8 mouse cellular contexts compared by ENCODE assay signal in genomic region chr15:88861772-88862622, GRCm38 (mm10). TPM values are rescaled to one million over a fixed set of nuclear protein-coding genes. Genes with fewer than 3 reads are reported as not detected.
DNase-seq lines count a peak whose midpoint lies in the region; ATAC-seq and TF ChIP-seq lines count a peak whose summit lies in the region.

Gene Pim3 (plus strand): TSS chr15:88862186.

- no peak for TF ChIP-seq CTCF in MEL (IDR thresholded peaks at IDR 0.05 in 2 of 3, conservative IDR thresholded peaks at IDR 0.05 in 1 of 3; ENCODE audit: control insufficient read depth in 1 of 3, insufficient read depth in 1 of 3, low read depth in 2 of 3, low read length in 3 of 3, poor library complexity in 1 of 3, severe bottlenecking in 1 of 3)
- no peak for TF ChIP-seq CTCF in cerebellum, adult 2 months (IDR thresholded peaks at IDR 0.05; ENCODE audit: borderline replicate concordance, insufficient read depth, low read depth, low read length)

- no peaks in the 10 kb centered on the region for H3K27me3 ChIP-seq in MEL (ENCODE audit: control insufficient read depth in 1 of 2, insufficient read depth in 2 of 2, low read length in 2 of 2)
- no peaks in the 10 kb centered on the region for H3K27me3 ChIP-seq in cerebellum, adult 2 months (ENCODE audit: control insufficient read depth, insufficient read depth, low read length)
- H3K27me3 ChIP-seq in lung, embryonic 16.5 days (ENCODE audit: control insufficient read depth, insufficient read depth, low read depth, low read length): no peaks in the 10 kb centered on the region

- H3K4me2 ChIP-seq in lung, embryonic 16.5 days (ENCODE audit: low read depth, low read length): peak within 1 kb of the TSS; percentile 84

- TF ChIP-seq EP300 in MEL (IDR thresholded peaks at IDR 0.05; ENCODE audit: low read depth in 1 of 2, low read length in 2 of 2): no peak

- WGBS in cerebellum, adult 2 months: under 1% methylated on average over 107 of the region's 107 CpGs
- WGBS in lung, embryonic 16.5 days: 0% methylated on average over 83 of the region's 107 CpGs

- peak; percentile 77 to 82 for TF ChIP-seq POLR2A in MEL (IDR thresholded peaks at IDR 0.05; ENCODE audit: control insufficient read depth in 1 of 2, insufficient read depth in 1 of 2, low read depth in 1 of 2, low read length in 2 of 2, poor library complexity in 1 of 2)
- peak; percentile 90 for TF ChIP-seq POLR2A in cerebellum, adult 2 months (IDR thresholded peaks at IDR 0.05; ENCODE audit: borderline replicate concordance, insufficient read depth, low read length)

- ATAC-seq in hematopoietic stem cell, adult 5-6 weeks (replicated peaks in 1 of 2; ENCODE audit: insufficient read depth in 1 of 2, low FRiP score in 2 of 2, low TSS enrichment in 1 of 2, low read depth in 1 of 2, poor library complexity in 2 of 2, severe bottlenecking in 2 of 2): peak; percentile 76 to 84
- ATAC-seq in lung, embryonic 16.5 days (ENCODE audit: low read depth): peak; percentile 85

- H3K27ac ChIP-seq in MEL (ENCODE audit: control insufficient read depth, low read depth, low read length): peak within 1 kb of the TSS; percentile 81
- peak within 1 kb of the TSS; percentile 99 for H3K27ac ChIP-seq in cerebellum, adult 2 months (ENCODE audit: insufficient read depth, low read length)
- H3K27ac ChIP-seq in lung, embryonic 16.5 days (ENCODE audit: low read length): peak within 1 kb of the TSS; percentile 98

- H3K9ac ChIP-seq in MEL (ENCODE audit: control insufficient read depth, low read depth, low read length, poor library complexity, severe bottlenecking): peak within 1 kb of the TSS; percentile 88
- H3K9ac ChIP-seq in lung, embryonic 16.5 days (ENCODE audit: low read length): peak within 1 kb of the TSS; percentile 89

- DNase-seq in MEL (ENCODE audit: low read depth, low spot score): peak; percentile 99
- peak; percentile 98 for DNase-seq in cerebellum, adult 2 months
- DNase-seq in forelimb bud, embryonic 11.5 days (ENCODE audit: low read depth, low spot score): peak; percentile 96
- DNase-seq in layer of hippocampus, adult 9-10 months (ENCODE audit: low spot score): peak; percentile 96
- peak; percentile 96 for DNase-seq in ovary, postnatal 10 days (ENCODE audit: low spot score)
- peak; percentile 91 to 95 for DNase-seq in thymus, postnatal 10 days (ENCODE audit: low spot score in 2 of 2)

- peaks cover 23% of the 10 kb centered on the region for H3K79me2 ChIP-seq in MEL (ENCODE audit: control insufficient read depth, insufficient read depth, low read length, poor library complexity)

- peaks cover 2 to 8% of the 10 kb centered on the region in 2 experiments; a peak in 2 of 4 replicates for H3K36me3 ChIP-seq in MEL (ENCODE audit: control insufficient read depth in 1 of 2, insufficient read depth in 2 of 2, low read length in 2 of 2)
- peaks cover 10% of the 10 kb centered on the region for H3K36me3 ChIP-seq in lung, embryonic 16.5 days (ENCODE audit: control insufficient read depth, insufficient read depth, low read length)

- peaks cover 0 to 11% of the 10 kb centered on the region in 2 experiments; a peak in 2 of 4 replicates for H3K4me1 ChIP-seq in MEL (ENCODE audit: control insufficient read depth in 1 of 2, insufficient read depth in 2 of 2, low read length in 2 of 2)
- H3K4me1 ChIP-seq in cerebellum, adult 2 months (ENCODE audit: control insufficient read depth, insufficient read depth, low read length): peaks cover 40% of the 10 kb centered on the region
- peaks cover 37% of the 10 kb centered on the region for H3K4me1 ChIP-seq in lung, embryonic 16.5 days (replicated peaks; ENCODE audit: control insufficient read depth, insufficient read depth, low read length)

- TF ChIP-seq RAD21 in MEL (IDR thresholded peaks at IDR 0.05; ENCODE audit: low read depth, low read length): no peak

- no peaks in the 10 kb centered on the region for H3K9me3 ChIP-seq in MEL (replicated peaks; ENCODE audit: insufficient read depth, low read length)
- H3K9me3 ChIP-seq in lung, embryonic 16.5 days (ENCODE audit: control insufficient read depth, low read length): no peaks in the 10 kb centered on the region

- peak within 1 kb of the TSS; percentile 65 to 78 for H3K4me3 ChIP-seq in MEL (ENCODE audit: control insufficient read depth in 1 of 2, insufficient read depth in 1 of 2, low read depth in 2 of 2, low read length in 2 of 2)
- peak within 1 kb of the TSS; percentile 78 for H3K4me3 ChIP-seq in cerebellum, adult 2 months (replicated peaks; ENCODE audit: insufficient read depth, low read depth, low read length)
- H3K4me3 ChIP-seq in lung, embryonic 16.5 days (ENCODE audit: low read length): peak within 1 kb of the TSS; percentile 89

TF ChIP-seq in MEL, 35 proteins besides CTCF, POLR2A, EP300 and RAD21:
- TF ChIP-seq JUND (IDR thresholded peaks at IDR 0.05; ENCODE audit: low read depth, low read length) (no peak), RCOR1 (IDR thresholded peaks at IDR 0.05; ENCODE audit: low read depth, low read length) (0 out of 2 replicates have a peak, but pooled peaks have one; percentile 12), TCF12 (IDR thresholded peaks at IDR 0.05; ENCODE audit: low read depth, low read length) (peak; percentile 66), ZC3H11A (IDR thresholded peaks at IDR 0.05; ENCODE audit: low read depth, low read length) (no peak), POLR2AphosphoS5 (IDR thresholded peaks at IDR 0.05; ENCODE audit: borderline replicate concordance, low read depth, low read length) (no peak), SMC3 (IDR thresholded peaks at IDR 0.05; ENCODE audit: low read depth, low read length) (no peak), MEF2A (IDR thresholded peaks at IDR 0.05; ENCODE audit: extremely low read depth, insufficient replicate concordance, low read depth, low read length, poor library complexity, severe bottlenecking) (no peak), ZNF384 (IDR thresholded peaks at IDR 0.05; ENCODE audit: low read depth, low read length) (no peak), UBTF (IDR thresholded peaks at IDR 0.05; ENCODE audit: borderline replicate concordance, insufficient read depth, low read depth, low read length) (no peak), MAFK (IDR thresholded peaks at IDR 0.05; ENCODE audit: borderline replicate concordance, low read depth, low read length) (no peak), MAZ (IDR thresholded peaks at IDR 0.05; ENCODE audit: low read depth, low read length) (peak; percentile 92), ZMIZ1 (IDR thresholded peaks at IDR 0.05; ENCODE audit: low read depth, low read length) (peak; percentile 93), E2F4 (IDR thresholded peaks at IDR 0.05; ENCODE audit: borderline replicate concordance, low read depth, low read length) (peak; percentile 69; the same call in 1 of the 2 replicates), NELFE (IDR thresholded peaks at IDR 0.05; ENCODE audit: low read depth, low read length) (peak; percentile 73), CHD1 (IDR thresholded peaks at IDR 0.05; ENCODE audit: low read depth, low read length) (no peak), HCFC1 (IDR thresholded peaks at IDR 0.05; ENCODE audit: low read depth, low read length) (peak; percentile 61), KAT2A (conservative IDR thresholded peaks at IDR 0.05; ENCODE audit: low read depth, low read length) (peak; percentile 75), ZKSCAN1 (IDR thresholded peaks at IDR 0.05; ENCODE audit: low read depth, low read length) (peak; percentile 41; the same call in 1 of the 2 replicates), TBP (IDR thresholded peaks at IDR 0.05; ENCODE audit: low read depth, low read length) (peak; percentile 79), USF1 (IDR thresholded peaks at IDR 0.05; ENCODE audit: low read depth, low read length) (peak; percentile 62), MYC (IDR thresholded peaks at IDR 0.05; ENCODE audit: low read depth, low read length) (peak; percentile 97), BHLHE40 (IDR thresholded peaks at IDR 0.05; ENCODE audit: borderline replicate concordance, low read depth, low read length) (peak; percentile 54; the same call in 1 of the 2 replicates), CHD2 (IDR thresholded peaks at IDR 0.05; ENCODE audit: low read length) (no peak), GABPA (IDR thresholded peaks at IDR 0.05; ENCODE audit: low read depth, low read length) (no peak), ELF1 (IDR thresholded peaks at IDR 0.05; ENCODE audit: low read depth, low read length) (peak; percentile 63), ETS1 (IDR thresholded peaks at IDR 0.05; ENCODE audit: low read depth, low read length) (peak; percentile 54), SIN3A (IDR thresholded peaks at IDR 0.05; ENCODE audit: low read length) (peak; percentile 84), GATA1 (IDR thresholded peaks at IDR 0.05; ENCODE audit: low read depth, low read length) (no peak), NRF1 (IDR thresholded peaks at IDR 0.05; ENCODE audit: insufficient read depth, low read depth, low read length, poor library complexity, severe bottlenecking) (peak; percentile 93), POLR2AphosphoS2 (IDR thresholded peaks at IDR 0.05; ENCODE audit: low read length) (peak; percentile 66; the same call in 1 of the 2 replicates), MXI1 (IDR thresholded peaks at IDR 0.05; ENCODE audit: low read depth, low read length) (peak; percentile 96), MYB (IDR thresholded peaks at IDR 0.05; ENCODE audit: low read depth, low read length) (no peak), TAL1 (IDR thresholded peaks at IDR 0.05; ENCODE audit: low read length) (no peak), MAX (IDR thresholded peaks at IDR 0.05; ENCODE audit: low read length) (peak; percentile 99), USF2 (IDR thresholded peaks at IDR 0.05; ENCODE audit: borderline replicate concordance in 1 of 2, insufficient read depth in 1 of 2, low read depth in 1 of 2, low read length in 2 of 2) (no peak)

RNA-seq across cellular contexts. Expression of gene Pim3, which starts in this region (rescaled TPM):
- total RNA-seq in MEL (2012; rRNA removed): 29.5 and 41.6 TPM in 2 replicates
- polyA plus RNA-seq in MEL (2012; ENCODE audit: insufficient read depth in 1 of 2, insufficient read length in 2 of 2, low read depth in 1 of 2, low replicate concordance in 2 of 2, missing spikeins in 1 of 2): 10 to 100 TPM in 1 of 2 experiments, not detected in 1; 33.6 TPM
- 23.4 and 24.2 TPM in 2 replicates for polyA plus RNA-seq in cerebellum, adult 2 months (2012; rRNA removed)
- 11.9 and 18.3 TPM in 2 replicates for total RNA-seq in hematopoietic stem cell, adult 5-6 weeks (2017)
- 64.1 and 68.0 TPM in 2 replicates for polyA plus RNA-seq in lung, embryonic 16.5 days (2015; fragmentation: Nextera tagmentation; extraction: Ambion mirVana)

Comparison
In these comparisons a context has a peak if more than half of its experiments do, and no peak if none do; other contexts are left out.
1. Peak in every context shown above with its lines: DNase-seq, ATAC-seq, H3K4me3 ChIP-seq and H3K27ac ChIP-seq.